Mouse (Mus musculus) hematopoietic stem cell, adult 5-6 weeks (primary cell): ENCODE data around the gene 2310046K23Rik. TPM values are rescaled to one million over a fixed set of nuclear protein-coding genes. Genes with fewer than 3 reads are reported as not detected.
"Not testable (repeated sequence)": the region's sequence is repeated elsewhere in the genome, so short reads cannot be mapped to it uniquely, and the experiment has no call there.

Experiments
- ATAC-seq, 2 experiments: fragments of 125-278 bp in 1 of 2; replicated peaks in 1 of 2; 2 replicates each; pipeline ENCODE4 v1.8.0; 2016 to 2017; ENCODE audit warnings: inconsistent platforms in 2 of 2, mild to moderate bottlenecking in 2 of 2, moderate number of reproducible peaks in 2 of 2, low read depth in 1 of 2, moderate TSS enrichment in 1 of 2; ENCODE audit not compliant: low FRiP score in 2 of 2, poor library complexity in 2 of 2, severe bottlenecking in 2 of 2, insufficient read depth in 1 of 2, low TSS enrichment in 1 of 2
- total RNA-seq: library from RNA; stranded (forward); fragments of 172-1452, 232-1000 nt; gene quantifications from 2 replicates; pipeline ENCODE4 v1.2.3, GENCODE M21; 2017

2310046K23Rik gene
- total RNA-seq, result not detected in 2 replicates

GRCm38 (mm10) chr3:92534411-92534810 lies at the start of gene 2310046K23Rik:
Gene 2310046K23Rik (minus strand): TSS chr3:92534511.
- ATAC-seq, result no peak

DNA sequence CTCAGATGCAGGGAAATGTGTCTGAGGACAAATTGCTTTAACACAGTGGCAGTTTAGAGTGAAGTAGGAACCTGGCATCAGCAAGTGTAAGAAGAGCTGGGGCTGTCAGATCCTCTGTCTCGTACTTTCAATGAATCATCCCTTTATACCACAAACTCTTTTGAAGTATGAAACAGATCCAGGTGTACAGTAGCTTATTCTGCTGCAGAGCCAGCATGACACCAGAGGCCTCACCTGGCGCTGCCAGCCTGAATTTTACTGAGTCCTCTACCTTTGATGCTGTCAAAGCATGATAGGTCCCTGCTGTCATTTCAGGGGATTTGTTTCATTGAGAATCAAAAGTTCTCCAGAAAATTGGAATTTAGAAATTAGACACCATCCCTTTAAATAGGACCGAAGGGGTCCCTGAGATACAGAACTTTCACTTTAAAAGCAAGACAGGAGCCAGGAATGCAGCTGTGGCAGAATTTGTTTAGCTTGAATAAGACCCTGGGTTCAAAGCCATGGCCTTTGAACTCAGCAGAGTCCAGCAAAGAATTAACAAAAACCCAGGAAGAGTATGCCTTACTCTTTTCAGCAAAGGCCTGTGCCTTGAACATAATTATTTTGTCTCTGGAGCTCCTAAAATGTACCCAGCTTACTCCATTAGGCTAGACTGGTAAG lies 49.0 kb upstream of the 2310046K23Rik start:
- no peak for ATAC-seq

DNA sequence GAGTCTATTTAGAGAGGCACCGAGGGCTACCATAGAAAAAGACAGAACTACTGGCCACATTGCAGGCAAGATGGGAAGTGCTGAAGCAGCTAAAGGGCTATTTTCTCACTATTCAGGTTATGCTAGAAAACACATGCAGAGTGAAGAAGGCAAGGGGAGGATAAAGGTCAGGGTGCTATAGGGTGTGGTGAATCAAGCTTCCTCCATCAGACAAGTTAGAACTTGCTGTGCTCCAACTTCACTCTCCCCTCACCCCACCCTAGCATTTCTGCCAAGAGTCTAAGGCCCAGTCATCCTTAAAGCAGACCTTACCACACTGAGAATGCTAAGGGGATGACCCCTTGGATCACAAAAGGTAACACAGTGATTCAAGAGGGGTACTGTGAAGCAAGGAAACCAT lies 45.2 kb upstream of the 2310046K23Rik start:
- no peak for ATAC-seq

- no peak for ATAC-seq
Measured at GRCm38 (mm10) chr3:92578652-92579413, 44.5 kb upstream of the 2310046K23Rik start.

DNA sequence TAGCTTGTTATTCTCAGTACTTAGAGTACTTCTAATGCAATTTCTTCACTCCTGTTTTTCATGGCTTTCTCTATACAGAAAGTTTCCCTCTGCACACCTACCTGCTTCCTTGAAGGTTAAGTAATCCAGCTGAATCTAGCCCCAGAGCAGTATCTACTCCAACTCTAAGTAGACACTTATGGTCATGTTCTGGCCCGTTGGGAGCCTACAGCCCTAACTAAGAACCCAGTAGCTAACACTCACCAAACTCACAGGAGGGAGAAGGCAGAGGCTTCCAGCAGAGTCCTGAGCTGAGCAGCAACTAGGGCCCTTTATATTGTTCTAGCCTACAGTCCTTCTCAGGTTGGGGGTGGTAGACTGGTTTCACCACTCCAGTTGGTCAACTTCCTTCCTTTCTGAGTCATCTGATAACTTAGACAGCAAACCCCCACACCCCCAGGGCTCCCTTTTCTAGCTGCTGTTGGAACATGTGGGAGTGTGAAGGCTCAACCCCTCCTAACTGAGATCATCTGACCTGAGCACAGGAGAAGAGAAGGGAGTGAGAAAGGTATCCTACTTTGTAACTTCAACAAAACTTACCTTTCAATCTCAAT lies 39.2 kb upstream of the 2310046K23Rik start, which contains the start of gene Ivl:
Ivl (minus strand) TSS at position 287 of the 593 bp plus-strand sequence.
- ATAC-seq, result no peak

DNA sequence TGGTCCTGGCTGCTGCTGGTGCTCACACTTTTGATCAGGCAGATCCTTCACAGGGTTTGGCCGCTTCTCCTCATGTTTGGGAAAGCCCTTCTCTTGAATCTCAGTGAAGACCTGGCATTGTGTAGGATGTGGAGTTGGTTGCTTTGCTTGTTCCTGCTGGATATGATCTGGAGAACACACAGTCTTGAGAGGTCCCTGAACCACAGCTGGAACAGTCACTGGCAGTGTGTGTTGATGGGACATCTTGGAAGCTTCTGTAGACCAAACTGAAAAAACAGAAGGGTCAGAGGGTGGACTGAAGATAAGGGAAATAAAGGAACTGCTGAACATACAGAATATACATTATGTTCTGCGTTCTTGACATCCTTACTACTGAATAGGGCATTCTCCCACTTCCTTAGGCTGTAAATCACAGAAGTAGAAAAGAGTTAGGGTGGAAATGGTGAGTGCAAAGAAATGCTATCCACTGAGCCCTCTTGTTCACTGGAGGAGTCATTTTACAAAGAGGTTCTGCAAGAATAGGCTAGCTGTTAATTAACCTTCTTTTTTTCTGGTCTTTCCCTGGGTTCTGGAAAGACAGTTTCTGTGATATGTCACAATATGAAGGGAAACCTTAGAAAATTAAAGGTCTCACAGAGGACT lies 38.3 kb upstream of the 2310046K23Rik start:
- ATAC-seq, result no peak

DNA sequence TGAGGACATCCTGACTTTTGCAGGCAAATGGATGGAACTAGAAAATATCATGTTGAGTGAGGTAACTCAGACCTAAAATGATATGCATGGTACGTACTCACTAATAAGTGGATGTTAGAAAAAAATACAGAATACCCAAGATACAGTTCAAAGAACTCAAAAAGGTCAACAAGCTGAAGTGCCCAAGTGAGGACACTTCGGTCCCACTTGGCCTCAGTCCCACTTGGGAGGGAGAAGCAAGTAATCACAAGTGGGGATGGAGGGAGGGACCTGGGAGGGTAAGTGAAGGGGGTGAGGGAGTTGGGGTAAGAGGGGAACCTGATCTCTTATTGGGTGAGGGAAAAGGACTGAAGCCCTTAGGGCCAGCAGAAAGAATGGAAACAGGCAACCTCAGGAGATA lies 34.4 kb upstream of the 2310046K23Rik start:
- ATAC-seq, result no peak

DNA sequence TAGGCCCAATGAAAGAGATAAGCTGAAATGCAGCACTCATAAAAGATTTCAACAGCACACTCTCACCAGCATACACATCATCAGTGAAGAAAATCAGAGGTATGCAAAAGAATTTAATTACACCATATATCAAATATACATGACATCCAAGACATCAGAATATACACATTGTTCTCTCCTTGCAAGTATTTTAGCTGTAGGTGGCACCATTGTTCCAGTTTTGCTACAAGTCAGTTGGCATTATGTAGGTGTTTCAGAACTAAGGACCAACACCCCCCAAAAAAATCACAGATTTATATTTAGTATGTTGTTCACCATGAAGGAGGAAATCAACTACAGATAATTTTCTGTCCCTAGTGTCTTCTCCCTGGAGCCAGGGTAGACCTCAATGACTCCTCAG lies 31.1 kb upstream of the 2310046K23Rik start:
- no peak for ATAC-seq

DNA sequence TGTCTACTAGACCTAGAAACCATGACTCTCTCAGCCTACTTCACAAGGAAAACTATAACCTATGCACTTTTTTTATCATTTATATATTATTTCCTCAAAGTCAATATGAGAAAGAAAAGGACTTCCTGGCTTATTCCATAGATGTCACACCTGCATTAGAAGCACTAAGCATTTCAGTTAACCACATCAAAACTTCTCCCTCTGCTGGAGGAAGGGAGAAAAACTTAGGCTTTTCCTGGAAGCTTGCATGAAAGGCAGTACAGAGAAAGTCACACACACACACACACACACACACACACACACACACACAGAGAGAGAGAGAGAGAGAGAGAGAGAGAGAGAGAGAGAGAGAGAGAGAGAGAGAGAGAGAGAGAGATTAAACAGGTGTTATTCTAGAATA lies 22.0 kb downstream of the 2310046K23Rik start:
- ATAC-seq, result no peak

- peak; percentile 27 to 66; a peak in 2 of 4 replicates for ATAC-seq
Measured at GRCm38 (mm10) chr3:92510786-92511185, 23.5 kb downstream of the 2310046K23Rik start.

DNA sequence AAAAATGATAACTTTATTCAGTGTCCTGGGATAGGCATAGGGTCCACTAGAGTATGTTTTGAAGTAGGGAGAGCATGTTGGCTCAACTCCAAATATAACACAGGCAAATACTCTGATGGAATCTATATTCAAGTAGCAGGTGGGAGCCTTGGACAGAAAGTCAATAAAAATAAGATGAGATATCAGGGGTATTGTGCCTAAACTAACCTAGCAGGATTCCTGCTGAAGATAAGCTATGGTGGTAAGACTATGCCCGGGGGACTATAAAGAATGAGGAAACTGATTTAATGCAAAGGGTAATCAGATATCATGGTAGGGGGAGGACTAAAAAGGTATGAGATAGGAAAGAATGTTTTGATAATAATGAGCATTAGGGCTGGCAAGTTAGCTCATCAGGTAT lies 26.1 kb downstream of the 2310046K23Rik start:
- ATAC-seq, result no peak

DNA sequence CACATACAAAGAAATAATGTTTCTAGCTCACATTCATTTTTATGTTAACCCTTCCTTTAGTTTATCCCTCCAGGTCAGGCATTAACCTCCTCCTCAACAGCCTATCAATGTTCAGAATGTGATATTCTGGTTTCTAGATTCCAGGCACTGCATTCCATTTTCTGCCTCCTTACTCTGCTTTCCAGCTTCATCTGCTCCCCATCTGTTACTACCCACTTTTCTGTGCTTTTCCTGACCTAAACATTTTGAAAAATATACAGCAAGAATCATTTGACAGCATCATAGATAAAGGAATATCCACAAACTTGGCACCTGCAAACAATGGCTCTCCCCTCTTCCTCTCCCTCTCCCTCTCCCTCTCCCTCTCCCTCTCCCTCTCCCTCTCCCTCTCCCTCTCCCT lies 30.8 kb downstream of the 2310046K23Rik start:
- ATAC-seq, result no peak

GRCm38 (mm10) chr3:92500393-92500792 lies 33.9 kb downstream of the 2310046K23Rik start, which contains the start of gene Sprr4:
Gene Sprr4 (minus strand): TSS chr3:92500493.
- no peak for ATAC-seq

DNA sequence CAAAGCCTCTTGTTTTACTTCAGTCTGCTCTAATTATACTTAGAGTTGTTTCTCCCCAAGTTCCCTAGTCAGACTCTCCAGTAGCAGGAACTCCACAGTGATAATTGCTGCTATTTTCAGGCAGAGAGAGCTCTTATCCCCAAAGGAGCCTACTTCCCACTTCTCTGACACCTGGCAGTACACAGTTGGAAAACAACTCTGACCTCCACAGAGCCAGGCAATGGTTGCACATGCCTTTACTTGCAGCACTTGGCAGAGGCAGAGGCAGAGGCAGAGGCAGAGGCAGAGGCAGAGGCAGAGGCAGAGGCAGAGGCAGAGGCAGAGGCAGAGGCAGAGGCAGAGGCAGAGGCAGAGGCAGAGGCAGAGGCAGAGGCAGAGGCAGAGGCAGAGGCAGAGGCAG lies 44.0 kb downstream of the 2310046K23Rik start:
- not testable (repeated sequence) for ATAC-seq

DNA sequence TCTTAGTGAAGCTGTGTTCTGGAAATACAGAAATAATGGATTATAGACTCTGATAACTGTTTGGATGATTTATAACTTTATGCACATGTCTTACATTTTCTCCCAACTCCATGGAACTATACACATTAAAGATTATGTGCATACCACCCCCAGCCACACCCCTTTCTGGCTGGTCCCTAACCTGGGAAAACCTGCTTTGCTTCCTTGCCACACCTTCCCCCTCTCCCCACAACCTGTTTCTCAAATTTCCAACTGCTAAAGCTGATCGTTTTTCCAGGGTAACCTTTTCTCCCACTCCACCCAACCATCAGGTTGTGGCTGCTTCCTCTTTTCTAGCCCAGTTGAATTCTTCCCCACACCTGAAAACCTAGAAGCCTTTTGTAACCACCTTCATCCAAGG lies 48.0 kb downstream of the 2310046K23Rik start:
- no peak for ATAC-seq

DNA sequence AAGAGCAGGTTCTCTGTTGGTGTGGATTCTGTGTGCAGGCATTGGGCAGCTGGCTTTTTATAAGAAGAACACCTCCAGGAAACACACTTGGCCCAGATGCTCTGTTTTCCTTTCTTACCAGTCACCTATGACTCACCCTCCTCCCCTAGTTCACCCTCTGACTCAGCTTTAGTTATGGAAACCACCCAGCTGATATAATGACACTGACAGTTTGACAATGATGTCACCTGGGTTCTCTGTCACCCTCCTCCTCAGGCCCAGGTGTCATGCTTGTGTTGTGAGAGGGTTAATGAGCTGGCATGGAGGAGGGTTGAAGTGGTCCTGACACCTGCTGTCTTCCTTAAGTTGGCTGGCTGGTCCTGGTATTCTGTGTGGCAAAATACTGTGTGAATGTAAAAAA lies 48.4 kb downstream of the 2310046K23Rik start, which contains the start of gene Sprr1a:
Sprr1a (minus strand) TSS at position 33 of the 400 bp plus-strand sequence.
- no peak for ATAC-seq
